Mouse (Mus musculus) cerebellum, adult 2 months (tissue): ENCODE data around the gene Vegfb.

ENCODE experiments used
- CTCF ChIP-seq: fragments of 200-500 bp; IDR thresholded peaks from 2 replicates; pipeline ENCODE4 v1.5.1; 2011; ENCODE audit warnings: low read depth, mild to moderate bottlenecking, control low read depth, low read length, moderate library complexity, borderline replicate concordance; ENCODE audit not compliant: insufficient read depth
- POLR2A ChIP-seq: fragments of 200-500 bp; IDR thresholded peaks from 2 replicates; pipeline ENCODE4 v1.6.1; 2011; ENCODE audit warnings: low read length, control low read depth, borderline replicate concordance; ENCODE audit not compliant: insufficient read depth

GRCm38 (mm10) chr19:6933436-6934194 lies 53.8 kb downstream of the Vegfb start:
- TF ChIP-seq POLR2A (peak; percentile 51; the same call in 1 of the 2 replicates), CTCF (no peak)
